Mouse (Mus musculus): ENCODE measurements around the gene Ankrd27. TPM values are rescaled to one million over a fixed set of nuclear protein-coding genes. Genes with fewer than 3 reads are reported as not detected.

Gene Ankrd27
- polyA plus RNA-seq, 1 experiment from 2014 or later = 40.1 TPM

DNA sequence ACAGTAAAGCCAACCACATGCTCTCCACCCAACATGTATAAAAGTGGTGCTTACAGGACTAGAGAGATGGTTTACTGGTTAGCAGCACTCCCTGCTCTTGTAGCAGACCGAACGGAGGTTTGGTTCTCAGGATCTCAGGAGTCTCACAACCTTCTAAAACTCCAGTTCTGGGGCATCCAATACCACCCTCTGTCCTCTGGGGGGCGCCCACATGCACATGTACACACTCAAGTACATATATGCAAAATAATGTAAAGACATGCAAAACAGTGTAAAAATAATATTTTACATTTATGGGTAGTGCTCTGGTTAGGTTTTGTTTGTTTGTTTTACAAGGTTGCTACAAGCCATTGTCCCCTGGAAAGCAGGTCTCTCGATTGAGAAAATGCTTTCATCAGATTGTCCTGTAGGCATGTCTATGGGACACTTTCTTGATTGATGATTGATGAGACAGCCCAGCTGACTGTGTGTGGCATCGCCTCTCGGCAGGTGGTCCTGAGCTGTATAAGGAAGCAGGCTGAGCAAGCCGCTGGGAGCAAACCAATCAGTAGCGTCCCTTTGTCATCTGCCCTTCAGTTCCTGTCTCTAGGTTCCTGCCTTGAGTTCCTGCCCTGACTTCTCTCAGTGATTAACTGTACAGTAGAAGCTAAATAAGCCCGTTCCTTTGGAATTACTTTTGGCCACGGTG, 65.7 kb downstream of the Ankrd27 start:
- no peaks in the 10 kb centered on the region for H3K9me3 ChIP-seq (replicated peaks)
- H3K27me3 ChIP-seq (ENCODE audit: low read depth, poor library complexity, severe bottlenecking) = no peaks in the 10 kb centered on the region
- peaks cover 2% of the 10 kb centered on the region; the same call in 1 of the 2 replicates for H3K4me1 ChIP-seq
- no peak overlapping the region for H3K27ac ChIP-seq
- H3K4me3 ChIP-seq = no peak overlapping the region
- WGBS = 89% methylated on average over 10 of the region's 10 CpGs
- H3K36me3 ChIP-seq = no peaks in the 10 kb centered on the region
- no peak for DNase-seq (ENCODE audit: low spot score)

DNA sequence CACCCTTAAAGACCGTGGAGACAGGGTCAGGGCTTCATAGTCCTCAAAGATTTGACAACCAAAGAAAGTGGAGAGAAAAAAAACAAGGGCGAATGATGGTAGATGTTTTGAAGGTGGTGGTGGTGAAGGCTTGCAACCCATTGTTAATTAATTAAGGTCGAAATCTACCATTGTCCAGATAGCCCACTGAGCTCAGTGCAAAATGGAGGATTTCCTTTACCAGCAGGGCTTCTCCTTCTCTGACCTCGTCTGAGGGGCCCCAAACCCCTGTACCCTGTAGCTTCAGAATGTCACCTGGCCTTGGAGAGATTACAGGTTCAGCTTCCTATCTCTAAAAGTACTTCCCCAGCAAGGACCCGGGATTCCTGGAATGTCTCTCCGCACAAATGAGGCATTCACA, 71.8 kb downstream of the Ankrd27 start:
- Histone ChIP-seq H3K27ac (no peak overlapping the region), H3K36me3 (no peaks in the 10 kb centered on the region), H3K4me3 (no peak overlapping the region), H3K27me3 (ENCODE audit: low read depth, poor library complexity, severe bottlenecking) (no peaks in the 10 kb centered on the region), H3K9me3 (replicated peaks) (no peaks in the 10 kb centered on the region), H3K4me1 (no peaks in the 10 kb centered on the region)
- 62% methylated on average over 6 of the region's 6 CpGs for WGBS
- DNase-seq (ENCODE audit: low spot score) = no peak

DNA sequence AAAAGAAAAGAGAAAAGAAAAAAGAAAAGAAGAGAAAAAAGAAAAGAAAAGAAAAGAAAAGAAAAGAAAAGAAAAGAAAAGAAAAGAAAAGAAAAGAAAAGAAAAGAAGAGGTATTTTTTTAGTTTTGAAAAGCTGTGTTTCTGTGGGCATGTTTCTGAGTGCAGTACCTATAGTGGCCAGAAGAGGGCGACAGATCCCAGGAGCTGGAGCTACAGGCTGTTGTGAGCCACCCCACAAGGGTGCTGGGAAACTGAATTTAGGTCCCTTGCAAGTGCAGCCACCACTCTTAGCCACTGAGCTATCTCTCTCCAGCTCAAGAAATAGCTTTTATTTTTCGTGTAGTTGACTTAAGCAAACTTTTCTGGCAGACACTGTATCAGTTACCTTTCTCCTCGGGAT, 73.1 kb downstream of the Ankrd27 start:
- DNase-seq (ENCODE audit: low spot score) = peak; percentile 52
- Histone ChIP-seq H3K4me1 (0 out of 2 replicates have a peak, but pooled peaks cover 2% of the 10 kb centered on the region), H3K36me3 (no peaks in the 10 kb centered on the region), H3K27ac (no peak overlapping the region), H3K27me3 (ENCODE audit: low read depth, poor library complexity, severe bottlenecking) (no peaks in the 10 kb centered on the region), H3K9me3 (replicated peaks) (no peaks in the 10 kb centered on the region), H3K4me3 (no peak overlapping the region)
- 53% methylated on average over 3 of the region's 3 CpGs for WGBS

DNA sequence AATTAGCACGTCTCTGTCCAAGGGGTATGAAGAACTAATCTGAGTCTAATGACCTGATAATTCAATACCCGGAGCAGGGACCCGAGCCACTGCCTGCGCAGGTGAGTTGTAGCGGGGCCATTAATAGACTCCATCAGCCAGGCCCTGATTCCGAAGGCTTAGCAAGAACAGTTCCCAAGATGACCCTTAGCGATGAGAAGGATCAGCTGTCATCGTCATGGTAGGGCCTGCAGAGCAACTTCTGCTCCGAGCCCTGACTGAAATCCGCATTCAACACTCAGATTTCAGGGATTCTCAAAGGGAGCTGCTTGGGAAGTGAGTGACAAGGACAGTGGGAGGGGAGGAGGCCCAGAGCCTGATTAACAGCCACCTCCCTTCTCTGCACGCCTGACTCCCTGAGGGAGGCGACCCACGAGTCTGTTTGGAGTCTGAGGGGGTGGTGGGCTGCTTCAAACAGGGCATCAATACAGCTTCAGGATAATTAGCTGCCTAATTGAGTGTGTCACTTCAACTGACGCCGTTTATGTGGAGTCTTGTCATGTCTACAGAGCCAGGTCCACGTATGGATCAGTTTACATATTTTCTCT, 77.8 kb downstream of the Ankrd27 start:
- no peaks in the 10 kb centered on the region for H3K36me3 ChIP-seq
- no peak overlapping the region for H3K4me3 ChIP-seq
- H3K27me3 ChIP-seq (ENCODE audit: low read depth, poor library complexity, severe bottlenecking) = no peaks in the 10 kb centered on the region
- no peak overlapping the region for H3K27ac ChIP-seq
- WGBS = 68% methylated on average over 16 of the region's 16 CpGs
- 0 out of 2 replicates have a peak, but pooled peaks cover 4% of the 10 kb centered on the region for H3K4me1 ChIP-seq
- no peak for DNase-seq (ENCODE audit: low spot score)
- H3K9me3 ChIP-seq (replicated peaks) = no peaks in the 10 kb centered on the region

DNA sequence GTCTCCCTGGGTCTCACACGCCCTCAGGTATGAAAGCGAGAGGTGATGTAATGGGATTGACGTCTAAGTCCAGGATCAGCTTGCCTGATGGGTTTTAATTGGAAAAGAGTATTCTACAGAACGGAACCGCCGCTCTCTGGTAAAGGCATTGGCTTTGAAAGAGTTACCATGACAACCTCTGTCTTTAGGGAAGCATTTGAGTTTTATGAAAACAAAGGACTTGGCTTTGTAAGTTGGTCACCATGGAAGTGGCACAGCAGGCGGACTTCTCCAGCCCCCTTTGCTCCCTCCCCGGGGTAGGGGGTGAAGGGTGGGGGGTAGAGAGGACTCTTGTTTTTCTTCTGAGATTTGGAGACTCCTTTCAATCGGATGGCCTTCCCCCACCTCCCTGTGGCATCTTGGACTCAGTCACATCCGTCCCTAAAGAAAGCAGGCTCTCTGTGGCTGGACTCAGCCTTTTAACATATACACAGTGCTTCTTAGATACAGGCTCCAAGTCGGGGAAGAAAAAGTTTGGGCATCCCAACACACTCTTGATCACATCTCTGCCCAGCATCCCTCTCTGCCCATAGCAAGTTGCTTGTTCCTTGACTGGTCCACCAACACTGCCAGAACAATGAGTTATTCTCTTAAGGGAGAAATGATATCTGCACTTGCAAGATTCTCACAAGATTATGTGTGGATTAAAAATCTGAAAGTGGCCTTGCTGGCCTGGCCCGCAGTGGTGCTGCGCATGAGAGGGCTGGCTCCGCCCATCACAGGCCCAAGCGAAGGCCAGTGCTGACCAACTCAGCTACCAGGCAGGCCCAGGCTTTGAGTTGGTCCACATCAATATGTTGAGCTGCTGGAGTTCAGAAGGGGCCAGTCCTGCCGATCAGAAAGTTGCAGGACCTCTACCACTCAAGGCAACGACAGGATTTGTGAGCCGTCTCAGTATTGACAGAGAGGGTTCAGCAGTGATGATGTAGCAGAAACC, 82.3 kb downstream of the Ankrd27 start:
- Histone ChIP-seq H3K27ac (no peak overlapping the region), H3K9me3 (replicated peaks) (no peaks in the 10 kb centered on the region), H3K36me3 (no peaks in the 10 kb centered on the region), H3K4me3 (no peak overlapping the region), H3K4me1 (peaks cover 4% of the 10 kb centered on the region; the same call in 1 of the 2 replicates), H3K27me3 (ENCODE audit: low read depth, poor library complexity, severe bottlenecking) (no peaks in the 10 kb centered on the region)
- DNase-seq (ENCODE audit: low spot score) = no peak
- 64% methylated on average over 18 of the region's 18 CpGs for WGBS

DNA sequence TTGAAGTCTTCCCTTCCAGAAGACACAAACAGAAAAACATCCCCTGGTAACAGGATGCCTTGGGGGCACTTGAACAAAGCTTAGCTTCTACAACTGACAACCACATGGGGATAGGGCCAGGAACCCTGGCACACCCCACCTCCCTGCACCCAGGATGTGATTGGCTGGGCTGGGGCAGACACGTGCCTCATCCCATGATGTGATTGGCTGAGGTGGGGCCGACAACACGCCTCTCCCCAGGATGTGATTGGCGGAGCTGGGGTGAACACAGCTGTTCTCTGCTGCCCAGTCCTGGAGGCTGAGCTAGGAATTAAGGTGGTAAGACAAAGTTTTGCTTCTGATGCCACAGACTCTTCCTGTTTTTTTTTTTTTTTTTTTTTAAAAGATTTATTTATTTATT, 92.9 kb downstream of the Ankrd27 start:
- 71% methylated on average over 4 of the region's 4 CpGs for WGBS
- Histone ChIP-seq H3K36me3 (no peaks in the 10 kb centered on the region), H3K9me3 (replicated peaks) (no peaks in the 10 kb centered on the region), H3K27ac (no peak overlapping the region), H3K4me3 (no peak overlapping the region), H3K4me1 (no peaks in the 10 kb centered on the region), H3K27me3 (ENCODE audit: low read depth, poor library complexity, severe bottlenecking) (no peaks in the 10 kb centered on the region)
- DNase-seq (ENCODE audit: low spot score) = no peak

DNA sequence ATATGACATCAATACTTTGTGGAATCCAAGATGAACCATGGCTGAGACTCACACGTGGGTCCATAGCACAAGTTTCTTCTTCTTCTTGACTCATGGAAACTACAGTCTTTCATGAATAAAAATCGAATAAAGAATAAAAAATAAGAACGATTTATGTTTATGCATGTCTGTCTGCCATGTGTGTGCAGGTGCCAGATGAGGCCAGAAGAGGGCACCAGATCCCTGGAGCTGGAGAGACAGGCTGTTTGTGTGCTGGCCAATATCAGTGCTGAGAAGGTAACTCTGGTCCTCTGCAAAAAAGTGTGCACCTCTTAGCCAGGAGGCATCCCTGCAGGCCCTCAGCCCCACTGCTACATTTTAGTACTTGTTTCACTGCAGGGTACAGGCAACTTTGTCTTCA, 95.5 kb downstream of the Ankrd27 start:
- no peaks in the 10 kb centered on the region for H3K27me3 ChIP-seq (ENCODE audit: low read depth, poor library complexity, severe bottlenecking)
- H3K36me3 ChIP-seq = no peaks in the 10 kb centered on the region

DNA sequence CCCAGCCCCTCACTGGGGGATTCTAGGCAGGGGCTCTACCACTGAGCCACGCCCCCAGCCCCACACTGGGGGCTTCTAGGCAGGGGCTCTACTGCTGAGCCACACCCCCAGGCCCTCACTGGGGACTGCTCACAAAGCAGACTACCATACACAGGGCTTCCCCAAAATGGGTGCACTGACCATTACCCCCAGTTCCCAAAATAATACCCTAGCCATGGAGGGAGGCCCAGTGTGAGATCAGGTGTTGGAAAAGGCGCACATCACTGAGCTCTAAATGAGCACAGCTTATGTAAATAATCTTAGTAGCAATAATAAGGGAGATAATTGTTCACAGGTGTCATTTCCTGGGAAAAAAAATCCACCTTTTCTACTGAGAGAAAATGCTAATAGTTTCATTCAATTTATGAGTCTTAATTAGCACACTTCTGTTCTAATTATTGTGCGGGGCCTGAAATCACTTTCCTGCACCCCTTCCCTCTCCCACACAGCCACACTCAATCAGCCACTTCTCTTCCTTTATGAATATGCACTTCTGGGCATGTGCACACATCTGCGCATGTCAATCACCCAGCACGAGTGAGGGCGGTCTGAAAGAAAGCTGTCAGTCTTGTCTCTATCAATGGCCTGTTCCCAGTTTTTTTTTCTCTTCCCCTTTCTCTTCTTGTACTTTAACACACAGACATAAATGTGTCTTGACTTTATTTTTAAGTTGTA, 97.5 kb downstream of the Ankrd27 start:
- no peak overlapping the region for H3K27ac ChIP-seq
- no peak for DNase-seq (ENCODE audit: low spot score)
- no peak overlapping the region for H3K4me3 ChIP-seq
- H3K9me3 ChIP-seq (replicated peaks) = no peaks in the 10 kb centered on the region
- 87% methylated on average over 6 of the region's 6 CpGs for WGBS
- peaks cover 26% of the 10 kb centered on the region for H3K4me1 ChIP-seq
- no peaks in the 10 kb centered on the region for H3K27me3 ChIP-seq (ENCODE audit: low read depth, poor library complexity, severe bottlenecking)
- no peaks in the 10 kb centered on the region for H3K36me3 ChIP-seq

More for the DNA sequence above, 95.5 kb downstream of the Ankrd27 start:
- no peak for DNase-seq (ENCODE audit: low spot score)
- Histone ChIP-seq H3K9me3 (replicated peaks) (no peaks in the 10 kb centered on the region), H3K4me1 (peaks cover 7% of the 10 kb centered on the region; the same call in 1 of the 2 replicates), H3K4me3 (no peak overlapping the region), H3K27ac (no peak overlapping the region)
- WGBS = 77% methylated on average over 3 of the region's 3 CpGs

DNA sequence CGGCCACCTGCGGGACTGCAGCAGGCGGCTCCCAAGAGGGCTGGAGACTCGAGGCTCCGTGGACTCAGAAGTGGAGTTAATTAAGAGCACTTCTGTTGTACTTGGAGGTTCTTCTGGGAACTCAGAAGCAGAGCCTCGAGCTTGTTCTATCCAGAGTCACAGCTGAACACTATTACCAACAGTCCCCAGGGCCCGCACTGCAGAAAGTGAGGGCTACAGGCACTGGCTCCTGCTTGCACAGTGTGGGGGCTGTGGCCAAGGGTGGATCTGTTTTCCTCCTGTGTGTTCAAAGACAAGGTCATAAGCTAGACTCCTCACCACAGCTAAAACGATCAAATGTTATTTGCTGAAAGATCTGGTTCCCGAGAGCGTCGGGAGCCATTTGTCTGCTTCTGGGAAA, 100.2 kb downstream of the Ankrd27 start:
- DNase-seq (ENCODE audit: low spot score) = no peak
- peaks cover 18% of the 10 kb centered on the region for H3K36me3 ChIP-seq
- H3K4me3 ChIP-seq = no peak overlapping the region
- H3K27ac ChIP-seq = no peak overlapping the region; the same call in 1 of the 2 replicates
- no peaks in the 10 kb centered on the region for H3K27me3 ChIP-seq (ENCODE audit: low read depth, poor library complexity, severe bottlenecking)
- H3K4me1 ChIP-seq = peaks cover 41% of the 10 kb centered on the region
- H3K9me3 ChIP-seq (replicated peaks) = no peaks in the 10 kb centered on the region
- 76% methylated on average over 11 of the region's 11 CpGs for WGBS

DNA sequence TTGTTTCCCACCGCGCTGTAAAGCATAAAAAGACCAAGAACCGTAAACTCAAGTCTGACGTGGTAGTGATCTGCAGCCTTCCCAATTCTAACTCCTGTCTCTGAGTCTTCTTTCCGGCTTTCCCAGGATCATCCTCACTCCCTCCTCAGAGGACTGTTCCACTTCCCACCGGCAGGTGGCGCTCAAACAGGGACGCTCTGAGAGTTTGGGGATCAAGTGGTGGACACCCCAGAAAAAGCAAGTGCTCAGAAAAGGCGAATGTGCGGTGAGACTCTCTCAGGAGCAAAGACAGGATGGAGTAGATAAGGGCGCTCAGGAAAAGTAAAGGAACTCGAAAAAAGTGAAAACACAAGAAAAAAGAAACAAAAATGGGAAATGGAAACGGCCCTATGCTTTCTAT, 100.7 kb downstream of the Ankrd27 start:
- DNase-seq (ENCODE audit: low spot score) = peak; percentile 69
- H3K27ac ChIP-seq = no peak overlapping the region
- WGBS = 32% methylated on average over 13 of the region's 13 CpGs
- H3K27me3 ChIP-seq (ENCODE audit: low read depth, poor library complexity, severe bottlenecking) = no peaks in the 10 kb centered on the region
- H3K4me3 ChIP-seq = 0 out of 2 replicates have a peak overlapping the region, but pooled peaks have one; percentile 18
- peaks cover 23% of the 10 kb centered on the region for H3K36me3 ChIP-seq
- no peaks in the 10 kb centered on the region for H3K9me3 ChIP-seq (replicated peaks)
- H3K4me1 ChIP-seq = peaks cover 41% of the 10 kb centered on the region

DNA sequence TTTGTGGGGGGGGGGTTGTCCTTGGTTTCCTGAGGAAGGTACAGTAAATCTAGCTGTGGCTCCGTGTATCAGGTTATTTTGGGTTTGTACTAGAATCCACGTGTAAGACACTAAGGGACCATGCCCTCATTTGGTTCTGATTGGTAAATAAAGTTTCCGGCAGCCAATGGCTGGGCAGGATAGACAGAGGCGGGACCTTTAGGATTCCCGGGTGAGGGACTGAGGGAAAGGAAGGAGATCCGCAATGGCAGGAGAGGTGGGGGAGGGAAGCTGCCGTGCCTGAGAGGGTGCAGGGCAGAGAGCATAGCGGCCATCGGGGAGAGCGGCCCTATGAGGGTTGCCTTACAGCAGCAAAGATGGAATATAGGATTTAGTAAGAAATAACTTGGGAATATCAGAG, 101.2 kb downstream of the Ankrd27 start:
- H3K4me1 ChIP-seq = peaks cover 41% of the 10 kb centered on the region
- H3K9me3 ChIP-seq (replicated peaks) = no peaks in the 10 kb centered on the region
- no peak overlapping the region for H3K27ac ChIP-seq
- no peak for DNase-seq (ENCODE audit: low spot score)
- no peaks in the 10 kb centered on the region for H3K27me3 ChIP-seq (ENCODE audit: low read depth, poor library complexity, severe bottlenecking)
- 29% methylated on average over 10 of the region's 10 CpGs for WGBS
- peak overlapping the region; percentile 18; the same call in 1 of the 2 replicates for H3K4me3 ChIP-seq
- H3K36me3 ChIP-seq = peaks cover 28% of the 10 kb centered on the region

DNA sequence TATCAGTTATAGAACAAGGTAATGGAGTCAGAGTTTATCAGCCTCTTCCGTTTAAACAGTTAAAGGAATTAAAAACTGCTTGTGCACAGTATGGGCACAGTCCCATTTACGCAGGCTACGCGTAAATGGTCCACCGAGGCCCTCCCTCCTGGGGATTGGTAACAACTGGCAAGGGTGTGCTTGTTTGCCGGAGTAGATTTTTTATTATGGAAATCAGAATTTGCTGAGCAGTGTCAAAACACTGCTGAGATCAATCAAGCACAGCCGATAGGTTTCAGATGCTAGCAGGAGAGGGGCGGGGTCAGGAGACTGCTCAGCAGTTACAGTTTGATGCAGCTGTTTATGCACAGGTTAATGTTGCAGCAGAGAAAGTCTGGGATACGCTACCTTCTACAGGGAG, 102.2 kb downstream of the Ankrd27 start:
- Histone ChIP-seq H3K9me3 (replicated peaks) (no peaks in the 10 kb centered on the region), H3K27me3 (ENCODE audit: low read depth, poor library complexity, severe bottlenecking) (no peaks in the 10 kb centered on the region), H3K36me3 (peaks cover 36% of the 10 kb centered on the region), H3K4me1 (peaks cover 41% of the 10 kb centered on the region), H3K4me3 (no peak overlapping the region), H3K27ac (no peak overlapping the region)
- WGBS = 74% methylated on average over 9 of the region's 9 CpGs
- no peak for DNase-seq (ENCODE audit: low spot score)

All from limb, embryonic 10.5 days (tissue).